Mouse (Mus musculus): ENCODE results near the gene Rbm19.

DNA sequence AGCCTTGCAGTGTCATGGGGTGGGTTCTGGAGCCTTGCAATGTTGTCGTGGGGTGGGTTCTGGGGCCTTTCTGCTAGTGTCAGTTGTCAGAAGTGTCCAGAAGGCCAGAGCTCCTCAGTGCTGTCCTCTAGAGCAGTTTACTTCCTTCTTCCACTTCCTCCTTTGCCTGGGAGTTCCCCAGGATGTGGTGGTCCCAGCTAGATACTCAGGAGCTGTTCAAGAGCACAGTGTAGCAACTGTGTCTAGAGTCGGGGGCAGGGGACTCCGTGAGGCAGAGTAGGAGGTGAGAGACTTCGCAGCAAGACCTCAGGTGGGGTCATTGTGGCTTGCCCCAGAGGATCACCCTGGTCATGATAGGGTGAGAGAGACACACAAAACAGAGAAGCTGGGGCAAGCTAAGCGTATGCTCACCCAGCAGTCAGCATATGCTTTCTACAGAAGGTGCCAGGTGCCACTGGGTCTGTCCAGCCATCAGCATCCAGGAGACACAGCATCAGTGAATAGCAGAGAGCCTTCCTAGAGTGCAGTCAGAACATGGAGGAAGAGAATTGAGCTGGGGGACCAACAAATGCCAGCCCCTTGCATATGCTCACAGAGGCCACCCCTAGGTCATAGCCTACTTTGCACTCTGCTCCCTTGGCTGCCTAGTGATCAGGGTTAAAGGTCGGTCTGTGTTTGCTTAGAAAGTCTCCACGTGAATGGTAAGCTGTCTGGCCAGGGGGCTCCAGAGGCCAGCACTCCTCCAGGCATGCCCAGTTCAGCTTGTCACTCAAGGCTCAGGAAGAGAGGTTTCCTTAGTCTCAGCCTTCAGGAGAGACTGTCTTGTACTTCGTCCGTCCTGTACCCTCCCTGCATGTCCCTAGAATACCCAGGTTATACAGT lies 49.0 kb downstream of the Rbm19 start:
- TF ChIP-seq CTCF (IDR thresholded peaks at IDR 0.05; ENCODE audit: extremely low read depth, insufficient read depth, insufficient read length, insufficient replicate concordance): no peak
- TF ChIP-seq POLR2A (IDR thresholded peaks at IDR 0.05; ENCODE audit: low read depth, low read length): no peak
